Mouse (Mus musculus) stomach, adult 2 months (tissue): ENCODE measurements around the gene Zcwpw1. TPM values are rescaled to one million over a fixed set of nuclear protein-coding genes. Genes with fewer than 3 reads are reported as not detected.

ENCODE experiments used
- polyA plus RNA-seq: library from polyadenylated mRNA; depleted of rRNA; stranded (reverse); fragments of >200 nt; gene quantifications from 2 replicates; pipeline ENCODE4 v1.2.3, GENCODE M21; 2012; rRNA removed

Gene Zcwpw1
- 0.03 and 0.16 TPM in 2 replicates for polyA plus RNA-seq

DNA sequence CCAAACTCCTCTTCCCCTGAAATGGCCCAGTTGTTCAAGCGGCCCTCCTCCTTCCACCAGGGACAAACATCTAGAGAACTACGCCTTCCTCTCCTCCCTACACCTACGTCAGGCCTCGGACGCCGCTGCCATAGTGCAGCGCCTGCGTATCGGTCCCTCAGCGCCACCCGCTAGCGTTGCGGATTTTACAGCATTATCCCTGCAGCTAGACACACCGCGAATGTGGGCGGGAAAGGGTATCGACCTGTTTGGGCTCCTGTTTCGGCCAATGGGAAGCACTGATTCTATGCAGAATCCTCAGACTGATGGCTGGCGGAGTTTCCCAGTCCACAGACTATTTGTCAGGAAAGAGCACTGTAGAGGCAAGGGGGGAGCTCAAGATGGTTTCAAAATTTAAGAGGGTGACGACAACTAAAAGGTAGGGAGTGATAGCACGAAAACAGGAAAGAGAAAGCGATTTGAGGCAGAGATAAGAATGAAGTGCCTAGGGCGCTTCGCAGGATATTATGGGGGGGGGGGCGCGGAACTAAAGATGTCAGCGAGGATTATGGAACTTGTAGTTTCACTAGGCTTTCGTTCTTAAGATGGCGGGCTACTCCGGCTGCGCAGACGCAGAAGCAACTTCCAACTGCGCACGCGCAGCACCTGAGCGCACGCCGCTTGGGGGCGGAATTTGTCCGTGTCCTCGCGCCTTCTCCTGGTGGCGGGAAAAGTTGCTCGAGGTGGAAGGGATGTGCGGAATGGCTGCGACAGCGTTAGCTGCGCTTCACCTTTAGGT, at the start of gene Zcwpw1, which contains the start of gene Mepce:
Zcwpw1 (plus strand) TSS at position 648 of the 778 bp plus-strand sequence.
Mepce (minus strand) TSS at position 505 of the 778 bp plus-strand sequence.

DNA sequence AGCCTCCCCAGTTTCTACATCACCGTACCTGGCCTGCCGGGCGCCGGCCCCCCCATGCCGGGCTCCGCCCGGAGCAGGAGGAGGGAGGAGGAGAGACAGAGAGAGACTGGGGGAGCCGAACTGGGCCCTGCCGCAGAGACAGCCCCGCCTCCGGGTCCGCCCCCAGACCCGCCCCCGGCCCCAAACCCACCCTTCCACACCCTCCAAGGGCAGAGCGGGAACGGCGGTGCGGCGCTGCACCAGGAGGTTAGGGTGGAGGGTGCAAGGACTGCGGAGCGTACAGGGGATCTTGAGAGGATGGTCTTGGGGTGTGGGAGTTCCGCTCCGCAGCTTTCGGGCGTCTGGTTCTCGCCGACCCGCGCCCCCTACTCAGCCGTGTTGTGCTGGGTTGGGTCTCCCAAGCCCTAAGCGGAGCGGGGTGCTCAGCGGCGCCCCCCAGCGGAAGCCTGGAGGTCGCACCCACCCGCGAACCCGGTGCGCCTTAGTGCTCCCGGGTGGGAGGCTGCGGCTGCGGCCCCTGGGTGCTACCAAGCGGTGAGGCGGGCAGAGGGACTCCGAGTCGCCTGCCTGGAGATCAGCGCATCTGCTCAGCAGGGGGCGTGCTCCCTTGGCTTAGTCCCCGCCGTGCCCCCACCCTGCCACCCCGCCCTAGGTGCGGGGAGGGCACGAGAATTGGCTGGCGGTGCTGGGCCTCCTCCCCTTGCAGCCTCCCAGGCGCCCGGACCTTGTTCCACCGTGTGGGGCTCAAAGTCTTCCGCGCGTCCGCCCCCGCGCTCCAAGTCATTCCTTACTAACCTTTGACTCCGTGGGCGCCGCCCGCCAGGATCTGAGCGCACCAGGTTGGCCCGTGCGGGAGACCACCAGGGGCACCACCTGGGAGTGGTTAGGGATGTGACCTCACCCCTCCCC, 46.3 kb upstream of the Zcwpw1 start, which contains the start of gene Nyap1:
Nyap1 (minus strand) TSS at position 585 of the 909 bp plus-strand sequence.

DNA sequence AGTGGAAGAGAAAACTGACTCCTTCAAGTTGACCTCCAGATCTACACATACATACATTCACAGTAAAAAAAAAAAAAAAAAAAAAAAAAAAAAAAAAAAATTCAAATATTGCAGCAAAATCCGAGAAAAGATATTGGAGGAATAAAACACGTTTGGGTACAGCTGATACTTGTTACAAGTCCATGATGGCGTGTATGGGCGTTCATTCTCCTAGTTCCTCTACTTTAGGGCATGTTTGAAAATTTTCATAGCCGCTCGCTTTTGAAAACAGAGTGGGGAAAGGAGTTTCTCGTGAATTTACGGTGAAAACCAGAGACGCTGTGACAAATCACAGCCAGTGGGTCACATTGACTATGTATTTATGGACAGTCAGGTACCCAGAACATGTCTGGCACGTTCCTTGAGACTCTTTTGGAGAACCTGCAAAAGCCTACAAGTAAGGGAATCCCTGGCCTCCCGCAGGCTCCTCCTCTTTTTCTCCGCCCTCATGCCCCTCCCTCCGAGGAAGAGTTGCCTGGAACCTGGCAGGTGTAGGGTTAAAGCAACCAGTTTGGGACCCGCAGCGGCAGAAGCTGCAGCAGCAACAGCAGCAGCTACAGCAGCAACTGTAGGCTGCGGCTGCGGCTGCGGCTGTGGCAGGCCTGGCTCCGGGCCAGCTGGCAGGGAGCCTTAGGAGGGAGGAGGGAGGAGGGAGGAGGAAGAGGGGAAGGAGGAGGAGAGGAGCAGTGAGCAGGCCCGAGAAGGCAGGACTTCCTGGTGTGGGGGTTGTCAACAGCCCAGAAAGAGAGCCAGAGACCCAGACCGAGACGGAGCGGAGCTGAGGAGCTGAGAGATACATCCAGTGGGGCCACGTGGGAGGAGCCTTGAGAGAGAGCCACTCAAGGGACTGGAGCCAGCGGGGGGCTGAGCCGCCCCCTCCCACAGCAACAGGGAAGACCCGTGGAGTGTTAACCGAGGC, 42.1 kb upstream of the Zcwpw1 start, which contains the start of gene Tsc22d4:
Tsc22d4 (plus strand) TSS at position 517 of the 958 bp plus-strand sequence.

DNA sequence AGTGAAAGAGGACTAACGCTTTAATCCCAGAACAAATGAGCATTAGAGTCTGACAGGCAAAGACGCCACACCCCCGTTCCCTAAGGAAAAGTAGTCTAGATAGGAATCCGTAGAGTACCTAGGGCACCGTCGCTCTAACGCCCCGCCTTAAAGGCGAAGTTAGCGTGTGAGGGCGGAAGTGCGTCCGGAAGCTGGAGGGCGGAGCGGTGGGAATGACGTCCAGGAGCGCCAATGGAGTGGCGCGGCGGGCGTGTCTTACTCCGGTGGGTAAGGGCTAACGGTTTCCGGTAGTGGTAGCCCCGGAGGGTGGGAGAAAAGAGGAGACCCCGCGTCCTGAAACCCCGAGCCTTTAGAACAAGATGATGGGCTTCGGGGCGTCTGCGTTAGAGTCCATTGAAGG, 9.0 kb upstream of the Zcwpw1 start, which contains the start of gene Ppp1r35:
Ppp1r35 (plus strand) TSS at position 215 of the 400 bp plus-strand sequence.

DNA sequence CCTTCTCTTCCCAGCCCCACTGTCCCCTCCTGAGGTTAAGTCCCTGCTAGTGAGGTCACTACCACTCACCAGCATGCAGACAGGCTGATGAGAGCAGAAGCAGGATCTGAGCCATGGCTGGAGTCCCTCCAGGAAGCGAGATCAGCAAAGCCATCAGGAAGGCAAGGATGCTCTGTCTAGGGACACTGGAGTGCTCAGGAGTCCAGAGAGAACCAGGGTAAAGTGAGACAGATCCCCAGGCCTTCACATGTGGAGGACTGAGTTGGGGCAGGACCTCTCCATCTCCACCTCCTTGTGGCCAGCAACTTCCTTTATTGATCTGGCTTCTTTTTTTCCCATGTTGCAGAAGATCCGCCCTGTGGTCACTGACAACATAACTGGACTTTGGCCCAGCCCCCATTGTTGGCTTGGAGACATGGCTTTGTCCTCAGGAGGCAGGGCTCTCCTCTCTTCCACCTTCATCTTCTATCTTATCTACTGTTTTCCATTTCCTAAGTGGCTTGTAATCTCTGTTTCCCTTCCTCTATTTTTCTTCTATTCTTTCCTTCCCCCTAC, 48.4 kb downstream of the Zcwpw1 start, which contains the start of gene Pilra:
Pilra (minus strand) TSS at position 316 of the 555 bp plus-strand sequence.

DNA sequence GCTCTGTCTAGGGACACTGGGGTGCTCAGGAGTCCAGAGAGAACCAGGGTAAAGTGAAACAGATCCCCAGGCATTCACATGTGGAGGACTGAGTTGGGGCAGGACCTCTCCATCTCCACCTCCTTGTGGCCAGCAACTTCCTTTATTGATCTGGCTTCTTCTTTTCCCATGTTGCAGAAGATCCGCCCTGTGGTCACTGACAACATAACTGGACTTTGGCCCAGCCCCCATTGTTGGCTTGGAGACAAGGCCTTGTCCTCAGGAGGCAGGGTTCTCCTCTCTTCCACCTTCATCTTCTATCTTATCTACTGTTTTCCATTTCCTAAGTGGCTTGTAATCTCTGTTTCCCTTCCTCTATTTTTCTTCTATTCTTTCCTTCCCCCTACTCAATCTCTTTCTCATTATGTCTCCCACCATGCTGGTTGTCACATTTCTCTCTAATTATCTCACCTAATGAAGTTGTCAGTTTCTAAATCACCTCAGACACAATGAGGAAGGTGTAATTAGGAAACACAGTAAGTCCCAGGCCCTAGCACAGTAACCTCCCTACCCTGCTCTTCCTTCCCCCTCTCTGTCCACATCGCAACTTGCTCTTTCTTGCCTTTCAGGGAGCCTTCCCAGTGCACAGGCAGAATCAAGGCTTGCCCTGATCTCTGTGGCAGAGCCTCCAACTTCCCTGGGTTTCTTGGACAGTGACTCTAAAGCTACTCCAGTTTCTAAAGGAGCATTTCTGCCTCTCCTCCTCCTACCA, 70.5 kb downstream of the Zcwpw1 start, which contains the start of gene Pilrb1:
Pilrb1 (minus strand) TSS at position 147 of the 751 bp plus-strand sequence.

DNA sequence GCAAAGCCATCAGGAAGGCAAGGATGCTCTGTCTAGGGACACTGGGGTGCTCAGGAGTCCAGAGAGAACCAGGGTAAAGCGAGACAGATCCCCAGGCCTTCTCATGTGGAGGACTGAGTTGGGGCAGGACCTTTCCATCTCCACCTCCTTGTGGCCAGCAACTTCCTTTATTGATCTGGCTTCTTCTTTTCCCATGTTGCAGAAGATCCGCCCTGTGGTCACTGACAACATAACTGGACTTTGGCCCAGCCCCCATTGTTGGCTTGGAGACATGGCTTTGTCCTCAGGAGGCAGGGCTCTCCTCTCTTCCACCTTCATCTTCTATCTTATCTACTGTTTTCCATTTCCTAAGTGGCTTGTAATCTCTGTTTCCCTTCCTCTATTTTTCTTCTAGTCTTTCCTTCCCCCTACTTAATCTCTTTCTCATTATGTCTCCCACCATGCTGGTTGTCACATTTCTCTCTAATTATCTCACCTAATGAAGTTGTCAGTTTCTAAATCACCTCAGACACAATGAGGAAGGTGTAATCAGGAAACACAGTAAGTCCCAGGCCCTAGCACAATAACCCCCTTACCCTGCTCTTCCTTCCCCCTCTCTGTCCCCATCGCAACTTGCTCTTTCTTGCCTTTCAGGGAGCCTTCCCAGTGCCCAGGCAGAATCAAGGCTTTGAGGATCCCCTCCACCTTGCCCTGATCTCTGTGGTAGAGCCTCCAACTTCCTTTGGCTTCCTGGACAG, 84.2 kb downstream of the Zcwpw1 start, which contains the start of gene Pilrb2:
Pilrb2 (minus strand) TSS at position 172 of the 737 bp plus-strand sequence.

Other genes starting within 250 kb of the Zcwpw1 start
- gene Actl6b, start 234.3 kb upstream of the Zcwpw1 start, polyA plus RNA-seq, result 0.78 and 1.4 TPM in 2 replicates
- gene Tfr2, start 218.0 kb upstream of the Zcwpw1 start, polyA plus RNA-seq, result 0.61 and 0.76 TPM in 2 replicates
- 93.4 and 111 TPM in 2 replicates for gene Mospd3, start 186.7 kb upstream of the Zcwpw1 start, polyA plus RNA-seq
- gene Pcolce, start 174.0 kb upstream of the Zcwpw1 start, polyA plus RNA-seq, result 82.5 and 87.8 TPM in 2 replicates
- gene Fbxo24, start 158.8 kb upstream of the Zcwpw1 start, polyA plus RNA-seq, result 0.65 and 0.66 TPM in 2 replicates
- 19.9 and 26.0 TPM in 2 replicates for gene Lrch4, start 158.7 kb upstream of the Zcwpw1 start, polyA plus RNA-seq
- gene Gm20605, start 158.6 kb upstream of the Zcwpw1 start, polyA plus RNA-seq, result 13.3 and 15.3 TPM in 2 replicates
- gene Sap25, start 146.5 kb upstream of the Zcwpw1 start, polyA plus RNA-seq, result 68.8 and 109 TPM in 2 replicates
- gene Irs3, start 142.1 kb upstream of the Zcwpw1 start, polyA plus RNA-seq, result 0.51 and 0.54 TPM in 2 replicates
- gene Agfg2, start 103.1 kb upstream of the Zcwpw1 start, polyA plus RNA-seq, result 10.0 and 11.3 TPM in 2 replicates
- gene Nyap1, start 46.2 kb upstream of the Zcwpw1 start, polyA plus RNA-seq, result 3.5 and 5.9 TPM in 2 replicates
- 77.2 and 105 TPM in 2 replicates for gene Tsc22d4, start 42.1 kb upstream of the Zcwpw1 start, polyA plus RNA-seq
- gene Ppp1r35, start 8.9 kb upstream of the Zcwpw1 start, polyA plus RNA-seq, result 33.3 and 51.9 TPM in 2 replicates
- 9.1 and 12.3 TPM in 2 replicates for gene Mepce, start 143 bp upstream of the Zcwpw1 start, polyA plus RNA-seq
- 0.38 and 1.1 TPM in 2 replicates for gene Pilra, start 48.5 kb downstream of the Zcwpw1 start, polyA plus RNA-seq
- gene Pilrb1, start 70.3 kb downstream of the Zcwpw1 start, polyA plus RNA-seq, result 1.5 and 2.7 TPM in 2 replicates
- 0.54 and 1.1 TPM in 2 replicates for gene Pilrb2, start 84.0 kb downstream of the Zcwpw1 start, polyA plus RNA-seq
- gene Cyp3a13, start 133.8 kb downstream of the Zcwpw1 start, polyA plus RNA-seq, result 0.75 and 0.96 TPM in 2 replicates
- gene Gjc3, start 175.3 kb downstream of the Zcwpw1 start, polyA plus RNA-seq, result 0.04 and 0.17 TPM in 2 replicates
- gene Azgp1, start 193.7 kb downstream of the Zcwpw1 start, polyA plus RNA-seq, result 0.29 and 0.66 TPM in 2 replicates
- gene Smok3a, start 233.5 kb downstream of the Zcwpw1 start, polyA plus RNA-seq, result not detected in 2 replicates
- gene Smok3b, start 233.6 kb downstream of the Zcwpw1 start, polyA plus RNA-seq, result not detected in 2 replicates